Mouse (Mus musculus) CH12.LX (cell line): Measurements from ENCODE around the gene Commd8. TPM values are rescaled to one million over a fixed set of nuclear protein-coding genes. Genes with fewer than 3 reads are reported as not detected.

Experiments
- DNase-seq: peaks from one replicate; pipeline ENCODE4 v3.0.0-alpha.2; 2013; ENCODE audit errors: extremely low read depth
- H3K27ac ChIP-seq: 2 replicates; pipeline ENCODE4 v1.5.1; 2012; ENCODE audit warnings: low read depth, mild to moderate bottlenecking, control low read depth, moderate library complexity; ENCODE audit not compliant: insufficient read depth
- H3K27me3 ChIP-seq: replicated peaks from 2 replicates; pipeline ENCODE3; 2012; ENCODE audit warnings: inconsistent platforms
- H3K36me3 ChIP-seq, 2 experiments: replicated peaks in 1 of 2; 2 replicates each; pipeline versions ENCODE3 to v1.6.1; 2012; ENCODE audit warnings: inconsistent platforms in 1 of 2, low read length in 1 of 2, mild to moderate bottlenecking in 1 of 2, mixed read lengths in 1 of 2, moderate library complexity in 1 of 2; ENCODE audit not compliant: control insufficient read depth in 1 of 2, insufficient read depth in 1 of 2
- H3K4me1 ChIP-seq, 2 experiments: 2 replicates each; pipeline ENCODE4 v1.6.1; 2012; ENCODE audit warnings: inconsistent platforms in 1 of 2, moderate library complexity in 1 of 2; ENCODE audit not compliant: insufficient read depth in 2 of 2, control insufficient read depth in 1 of 2
- H3K4me2 ChIP-seq: 2 replicates; pipeline ENCODE4 v1.6.1; 2012; ENCODE audit warnings: low read depth, mild to moderate bottlenecking, control low read depth; ENCODE audit not compliant: poor library complexity, insufficient read depth, severe bottlenecking
- H3K4me3 ChIP-seq, 3 experiments: fragments of 150-350 bp in 1 of 3; sonication (generic) in 1 of 3; replicated peaks in 1 of 3; 2 replicates each; pipeline versions ENCODE3 to v1.5.1; 2011 to 2012; ENCODE audit warnings: low read depth in 2 of 3, low read length in 2 of 3, mild to moderate bottlenecking in 2 of 3, moderate library complexity in 2 of 3, control low read depth in 1 of 3, improper control_type of control experiment in 1 of 3, inconsistent platforms in 1 of 3, mixed read lengths in 1 of 3; ENCODE audit not compliant: poor library complexity in 1 of 3
- H3K79me2 ChIP-seq: replicated peaks from 2 replicates; pipeline ENCODE4 v1.6.1; 2012; ENCODE audit warnings: mild to moderate bottlenecking, moderate library complexity; ENCODE audit not compliant: control insufficient read depth, poor library complexity, insufficient read depth, severe bottlenecking; ENCODE audit errors: extremely low read depth
- H3K9ac ChIP-seq: 2 replicates; pipeline ENCODE4 v1.6.1; 2012; ENCODE audit warnings: low read depth, mild to moderate bottlenecking, control low read depth, moderate library complexity; ENCODE audit not compliant: insufficient read depth
- H3K9me3 ChIP-seq: replicated peaks from 2 replicates; pipeline ENCODE3; 2012; ENCODE audit warnings: low read length, inconsistent platforms, mixed read lengths
- BHLHE40 ChIP-seq: IDR thresholded peaks from 2 replicates; pipeline ENCODE4 v1.6.1; 2011; ENCODE audit warnings: mild to moderate bottlenecking, low read depth, low read length, improper control_type of control experiment
- CHD1 ChIP-seq: IDR thresholded peaks from 2 replicates; pipeline ENCODE4 v1.6.1; 2012; ENCODE audit warnings: low read depth, low read length, improper control_type of control experiment, inconsistent platforms
- CHD2 ChIP-seq: IDR thresholded peaks from 2 replicates; pipeline ENCODE4 v1.6.1; 2011; ENCODE audit warnings: low read length, improper control_type of control experiment
- CTCF ChIP-seq, 2 experiments: IDR thresholded peaks in 1 of 2; conservative IDR thresholded peaks in 1 of 2; 2 replicates each; pipeline ENCODE4 v1.5.1; 2011 to 2012; ENCODE audit warnings: low read depth in 2 of 2, low read length in 2 of 2, improper control_type of control experiment in 1 of 2, inconsistent platforms in 1 of 2, mild to moderate bottlenecking in 1 of 2, moderate library complexity in 1 of 2
- E2F4 ChIP-seq: IDR thresholded peaks from 2 replicates; pipeline ENCODE4 v1.6.1; 2011; ENCODE audit warnings: low read depth, low read length, improper control_type of control experiment; ENCODE audit not compliant: insufficient replicate concordance
- ELF1 ChIP-seq: IDR thresholded peaks from 2 replicates; pipeline ENCODE4 v1.6.1; 2014; ENCODE audit warnings: low read depth, mild to moderate bottlenecking, inconsistent platforms, low read length, improper control_type of control experiment
- EP300 ChIP-seq: IDR thresholded peaks from 2 replicates; pipeline ENCODE4 v1.6.1; 2011; ENCODE audit warnings: low read length, improper control_type of control experiment
- KAT2A ChIP-seq: IDR thresholded peaks from 2 replicates; pipeline ENCODE4 v1.6.1; 2012; ENCODE audit warnings: low read length, improper control_type of control experiment, inconsistent platforms; ENCODE audit not compliant: insufficient replicate concordance
- MEF2A ChIP-seq: IDR thresholded peaks from 2 replicates; pipeline ENCODE4 v1.6.1; 2014; ENCODE audit warnings: low read depth, mild to moderate bottlenecking, inconsistent platforms, low read length, improper control_type of control experiment, borderline replicate concordance
- MXI1 ChIP-seq: IDR thresholded peaks from 2 replicates; pipeline ENCODE4 v1.6.1; 2011; ENCODE audit warnings: mild to moderate bottlenecking, low read depth, low read length, improper control_type of control experiment
- NRF1 ChIP-seq: IDR thresholded peaks from 2 replicates; pipeline ENCODE4 v1.6.1; 2014; ENCODE audit warnings: low read depth, mild to moderate bottlenecking, inconsistent platforms, low read length, improper control_type of control experiment, moderate library complexity
- PAX5 ChIP-seq: IDR thresholded peaks from 2 replicates; pipeline ENCODE4 v1.6.1; 2012; ENCODE audit warnings: low read length, inconsistent platforms, mixed read lengths
- POLR2A ChIP-seq: IDR thresholded peaks from 2 replicates; pipeline ENCODE4 v1.6.1; 2011; ENCODE audit warnings: low read depth, mild to moderate bottlenecking, improper control_type of control experiment, low read length
- POLR2AphosphoS2 ChIP-seq: IDR thresholded peaks from 2 replicates; pipeline ENCODE4 v1.6.1; 2011; ENCODE audit warnings: low read depth, low read length, improper control_type of control experiment
- RAD21 ChIP-seq: IDR thresholded peaks from 2 replicates; pipeline ENCODE4 v1.6.1; 2011; ENCODE audit warnings: low read depth, mild to moderate bottlenecking, low read length, improper control_type of control experiment, moderate library complexity
- RCOR1 ChIP-seq: conservative IDR thresholded peaks from 2 replicates; pipeline ENCODE4 v1.6.1; 2012; ENCODE audit warnings: low read depth, mild to moderate bottlenecking, inconsistent platforms, low read length, improper control_type of control experiment
- SIN3A ChIP-seq: IDR thresholded peaks from 2 replicates; pipeline ENCODE4 v1.6.1; 2012; ENCODE audit warnings: low read length, improper control_type of control experiment, inconsistent platforms
- TBP ChIP-seq: conservative IDR thresholded peaks from 2 replicates; pipeline ENCODE4 v1.6.1; 2011; ENCODE audit warnings: low read depth, low read length, improper control_type of control experiment
- UBTF ChIP-seq: IDR thresholded peaks from 2 replicates; pipeline ENCODE4 v1.6.1; 2012; ENCODE audit warnings: low read depth, mild to moderate bottlenecking, inconsistent platforms, low read length, improper control_type of control experiment, moderate library complexity
- USF1 ChIP-seq: IDR thresholded peaks from 2 replicates; pipeline ENCODE4 v1.6.1; 2014; ENCODE audit warnings: low read depth, mild to moderate bottlenecking, inconsistent platforms, low read length, improper control_type of control experiment
- ZKSCAN1 ChIP-seq: IDR thresholded peaks from 2 replicates; pipeline ENCODE4 v1.6.1; 2012; ENCODE audit warnings: low read depth, inconsistent platforms, low read length, improper control_type of control experiment, borderline replicate concordance
- ZNF384 ChIP-seq: IDR thresholded peaks from 2 replicates; pipeline ENCODE4 v1.6.1; 2012; ENCODE audit warnings: low read depth, low read length, improper control_type of control experiment, inconsistent platforms
- dilution Hi-C: fragments of 300-500 bp; cut with MboI; formaldehyde crosslinking; loops from 2 replicates; pipeline ENCODE4 v1.14.3; 2020; ENCODE audit warnings: low sequenced_read_pairs; ENCODE audit not compliant: extremely low pct_unique_long_range_greater_than_20kb, extremely low pct_ligation_motif_present
- in situ Hi-C: fragments of 300-500 bp; cut with MboI; formaldehyde crosslinking; loops from 3 replicates; pipeline ENCODE4 v1.14.3; 2019; ENCODE audit warnings: low sequenced_read_pairs, low pct_ligation_motif_present, low pct_unique_long_range_greater_than_20kb, mixed read lengths
- polyA plus RNA-seq: library from polyadenylated mRNA; unstranded; fragments of >175 nt; gene quantifications from 2 replicates; pipeline ENCODE4 v1.2.1, GENCODE M21; 2012; ENCODE audit warnings: low read depth; ENCODE audit not compliant: insufficient read length
- total RNA-seq, 2 experiments: library from RNA; depleted of rRNA; stranded (reverse); fragments of 300-350 nt in 1 of 2; fragments of >200 nt in 1 of 2; gene quantifications; 2 replicates each; pipeline ENCODE4 v1.2.3; 2012 to 2014

The Commd8 gene
- total and polyA plus RNA-seq, 3 experiments: 38.5 to 106 (median 47.4) TPM

- no peak overlapping the region for H3K9ac ChIP-seq
- TF ChIP-seq SIN3A: no peak
- TF ChIP-seq EP300: no peak
- TF ChIP-seq MXI1: no peak
- TF ChIP-seq ELF1: no peak
- TF ChIP-seq CHD2: no peak
- no peak for TF ChIP-seq TBP
- no peak for TF ChIP-seq RAD21
- in situ Hi-C loops: no loop called here
- H3K79me2 ChIP-seq: no peaks in the 10 kb centered on the region
- H3K27ac ChIP-seq: no peak overlapping the region
- H3K36me3 ChIP-seq: no peaks in the 10 kb centered on the region
- dilution Hi-C loops: no loop called here
- H3K4me1 ChIP-seq: peaks cover 0 to 7% of the 10 kb centered on the region in 2 experiments; a peak in 1 of 4 replicates
- DNase-seq: no peak
- H3K4me3 ChIP-seq: no peak overlapping the region
- H3K27me3 ChIP-seq: no peaks in the 10 kb centered on the region
- H3K9me3 ChIP-seq: no peaks in the 10 kb centered on the region
- H3K4me2 ChIP-seq: no peak overlapping the region
Observed at GRCm38 (mm10) chr5:72175050-72175449, 7.1 kb upstream of the Commd8 start.

- H3K27ac ChIP-seq: no peak overlapping the region
- dilution Hi-C loops: no loop called here
- in situ Hi-C loops: no loop called here
- no peaks in the 10 kb centered on the region for H3K36me3 ChIP-seq
- H3K27me3 ChIP-seq: no peaks in the 10 kb centered on the region
- no peaks in the 10 kb centered on the region for H3K9me3 ChIP-seq
- peaks cover 0 to 12% of the 10 kb centered on the region in 2 experiments; a peak in 1 of 4 replicates for H3K4me1 ChIP-seq
- DNase-seq: no peak
- no peak overlapping the region for H3K4me2 ChIP-seq
- no peaks in the 10 kb centered on the region for H3K79me2 ChIP-seq
- TF ChIP-seq BHLHE40 (no peak), CHD1 (no peak), KAT2A (no peak), RAD21 (no peak), UBTF (no peak), ZKSCAN1 (no peak), RCOR1 (no peak), CTCF (conservative IDR thresholded peaks at IDR 0.05 in 1 of 2, IDR thresholded peaks at IDR 0.05 in 1 of 2; ENCODE audit: low read depth in 2 of 2, low read length in 2 of 2) (no peak), PAX5 (no peak), NRF1 (no peak), ZNF384 (no peak), MEF2A (no peak), USF1 (no peak), POLR2A (no peak), CHD2 (no peak), POLR2AphosphoS2 (no peak), E2F4 (no peak), ELF1 (no peak), SIN3A (no peak)
- H3K9ac ChIP-seq: no peak overlapping the region
- no peak overlapping the region for H3K4me3 ChIP-seq
Observed at GRCm38 (mm10) chr5:72173521-72173920, 5.5 kb upstream of the Commd8 start.
